Mouse (Mus musculus) erythroblast, embryonic 14.5 days (primary cell): Measurements from ENCODE around the gene Abtb2. TPM values are rescaled to one million over a fixed set of nuclear protein-coding genes. Genes with fewer than 3 reads are reported as not detected.
A peak's percentile ranks its signal among the peaks of the same experiment; 100 is the strongest.

Experiments used
- H3K27me3 ChIP-seq: 2 replicates; pipeline ENCODE4 v1.6.1; 2012; ENCODE audit warnings: inconsistent platforms; ENCODE audit not compliant: control insufficient read depth
- H3K36me3 ChIP-seq: 2 replicates; pipeline ENCODE4 v1.6.1; 2012; ENCODE audit warnings: mild to moderate bottlenecking, inconsistent platforms; ENCODE audit not compliant: control insufficient read depth
- H3K4me1 ChIP-seq: 2 replicates; pipeline ENCODE4 v1.6.1; 2012; ENCODE audit warnings: inconsistent platforms; ENCODE audit not compliant: control insufficient read depth
- H3K4me3 ChIP-seq: replicated peaks from 2 replicates; pipeline ENCODE3; 2012; ENCODE audit warnings: moderate library complexity, mild to moderate bottlenecking, inconsistent platforms
- H3K9me3 ChIP-seq: 2 replicates; pipeline ENCODE4 v1.6.1; 2012; ENCODE audit warnings: low read length, inconsistent platforms, mixed read lengths; ENCODE audit not compliant: control insufficient read depth
- GATA1 ChIP-seq: IDR thresholded peaks from 2 replicates; pipeline ENCODE4 v1.6.1; 2012; ENCODE audit warnings: low read length, inconsistent platforms, mixed read lengths
- TAL1 ChIP-seq: IDR thresholded peaks from 3 replicates; pipeline ENCODE4 v1.6.1; 2012; ENCODE audit warnings: low read length, inconsistent platforms, mixed read lengths
- polyA plus RNA-seq: library from polyadenylated mRNA; stranded (reverse); fragments of >175 nt; gene quantifications from 2 replicates; pipeline ENCODE4 v1.2.3, GENCODE M21; 2012

Abtb2 gene
- polyA plus RNA-seq, 1 experiment, result 0.12 TPM

GRCm38 (mm10) chr2:103578663-103579213, 12.6 kb downstream of the Abtb2 start:
- H3K36me3 ChIP-seq, result no peaks in the 10 kb centered on the region
- no peaks in the 10 kb centered on the region for H3K9me3 ChIP-seq

GRCm38 (mm10) chr2:103580756-103581155, 14.6 kb downstream of the Abtb2 start:
- Histone ChIP-seq H3K27me3 (peaks cover 16% of the 10 kb centered on the region), H3K4me1 (peaks cover 46% of the 10 kb centered on the region), H3K4me3 (no peak overlapping the region), H3K9me3 (no peaks in the 10 kb centered on the region), H3K36me3 (no peaks in the 10 kb centered on the region)
- no peak for TF ChIP-seq TAL1
- no peak for TF ChIP-seq GATA1

More at GRCm38 (mm10) chr2:103578663-103579213, 12.6 kb downstream of the Abtb2 start:
- H3K4me1 ChIP-seq, result peaks cover 26% of the 10 kb centered on the region
- TF ChIP-seq TAL1 (no peak), GATA1 (no peak)
- no peak overlapping the region for H3K4me3 ChIP-seq
- H3K27me3 ChIP-seq, result peaks cover 26% of the 10 kb centered on the region

DNA sequence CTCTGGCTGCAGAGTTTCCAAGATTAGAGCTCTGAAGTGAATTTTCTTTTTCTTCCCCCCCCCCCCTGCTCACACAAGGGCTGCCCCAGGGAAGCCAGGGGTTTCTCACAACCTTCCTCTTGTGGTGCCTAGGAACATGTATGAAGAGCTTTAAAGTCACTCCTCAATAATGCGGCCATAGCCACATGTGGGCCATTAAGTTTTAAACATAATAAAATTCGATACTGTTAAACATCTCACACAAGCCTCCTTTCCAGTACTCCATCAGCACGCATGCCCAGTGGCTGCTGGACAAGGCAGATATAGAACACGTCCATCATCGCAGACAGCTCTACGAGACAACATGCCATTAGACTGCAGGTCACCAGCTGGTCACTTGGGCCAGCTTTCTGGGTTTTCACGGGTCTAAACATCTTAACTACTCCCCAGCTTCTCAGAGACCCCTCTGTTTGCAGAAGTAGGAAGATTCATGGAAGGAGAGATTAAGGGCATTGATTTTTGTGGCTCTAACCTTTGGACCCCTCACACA, 15.3 kb downstream of the Abtb2 start:
- peaks cover 48% of the 10 kb centered on the region for H3K4me1 ChIP-seq
- no peaks in the 10 kb centered on the region for H3K36me3 ChIP-seq
- TF ChIP-seq TAL1 (no peak), GATA1 (no peak)
- H3K9me3 ChIP-seq, result no peaks in the 10 kb centered on the region
- no peak overlapping the region for H3K4me3 ChIP-seq
- H3K27me3 ChIP-seq, result peaks cover 14% of the 10 kb centered on the region

DNA sequence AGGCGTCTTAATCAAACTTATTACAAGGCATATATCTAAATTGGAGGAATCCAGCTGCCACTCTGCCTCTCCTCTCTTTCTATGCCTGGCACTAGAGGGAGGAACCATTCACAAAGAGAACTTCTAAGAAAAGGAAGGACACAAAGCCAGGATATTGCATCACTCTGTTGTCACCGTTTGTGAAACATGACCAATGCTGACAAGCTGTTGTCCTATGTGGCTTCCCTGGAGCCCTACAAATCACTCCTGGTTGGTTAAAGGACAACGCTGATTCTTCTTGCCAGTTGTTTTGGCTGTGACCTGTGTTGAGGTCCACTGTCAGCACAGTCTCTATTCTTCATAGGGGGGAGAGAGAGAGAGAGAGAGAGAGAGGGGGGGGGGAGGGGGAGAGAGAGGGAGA, 17.2 kb downstream of the Abtb2 start:
- H3K27me3 ChIP-seq, result peaks cover 6% of the 10 kb centered on the region
- no peaks in the 10 kb centered on the region for H3K36me3 ChIP-seq
- no peaks in the 10 kb centered on the region for H3K9me3 ChIP-seq
- no peak overlapping the region for H3K4me3 ChIP-seq
- TF ChIP-seq TAL1, result no peak
- no peak for TF ChIP-seq GATA1
- peaks cover 57% of the 10 kb centered on the region for H3K4me1 ChIP-seq

DNA sequence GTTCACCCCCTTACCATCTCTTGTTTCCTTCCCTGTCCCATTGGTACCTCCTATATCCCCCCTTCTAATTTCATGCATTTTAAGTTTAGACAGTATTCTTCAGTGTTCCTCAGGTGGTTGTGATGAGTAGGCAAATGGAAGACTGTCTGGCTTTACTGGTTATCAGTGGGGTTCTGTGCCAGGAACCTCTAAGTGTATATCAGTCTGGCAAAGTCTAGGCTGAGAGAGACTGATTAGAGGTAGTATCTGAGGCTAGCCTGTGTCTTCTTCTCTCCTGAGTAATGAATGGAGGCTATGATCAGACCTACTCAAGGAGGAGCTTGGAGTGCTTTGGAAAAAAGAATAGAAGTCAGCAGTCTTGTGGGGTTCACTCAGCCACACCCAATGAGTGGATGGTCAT, 18.0 kb downstream of the Abtb2 start:
- TF ChIP-seq GATA1, result peak; percentile 73
- TF ChIP-seq TAL1, result peak; percentile 76
- Histone ChIP-seq H3K4me3 (no peak overlapping the region), H3K36me3 (no peaks in the 10 kb centered on the region), H3K27me3 (peaks cover 9% of the 10 kb centered on the region), H3K4me1 (peaks cover 57% of the 10 kb centered on the region), H3K9me3 (no peaks in the 10 kb centered on the region)

- Histone ChIP-seq H3K36me3 (no peaks in the 10 kb centered on the region), H3K4me1 (peaks cover 59% of the 10 kb centered on the region), H3K27me3 (peaks cover 14% of the 10 kb centered on the region), H3K4me3 (no peak overlapping the region), H3K9me3 (no peaks in the 10 kb centered on the region)
- TF ChIP-seq TAL1 (no peak), GATA1 (no peak)
Measured at GRCm38 (mm10) chr2:103586423-103586822, 20.3 kb downstream of the Abtb2 start.

- Histone ChIP-seq H3K9me3 (no peaks in the 10 kb centered on the region), H3K27me3 (peaks cover 14% of the 10 kb centered on the region), H3K36me3 (no peaks in the 10 kb centered on the region), H3K4me1 (peaks cover 39% of the 10 kb centered on the region), H3K4me3 (no peak overlapping the region)
- TF ChIP-seq TAL1 (no peak), GATA1 (no peak)
Measured at GRCm38 (mm10) chr2:103588776-103589175, 22.7 kb downstream of the Abtb2 start.

DNA sequence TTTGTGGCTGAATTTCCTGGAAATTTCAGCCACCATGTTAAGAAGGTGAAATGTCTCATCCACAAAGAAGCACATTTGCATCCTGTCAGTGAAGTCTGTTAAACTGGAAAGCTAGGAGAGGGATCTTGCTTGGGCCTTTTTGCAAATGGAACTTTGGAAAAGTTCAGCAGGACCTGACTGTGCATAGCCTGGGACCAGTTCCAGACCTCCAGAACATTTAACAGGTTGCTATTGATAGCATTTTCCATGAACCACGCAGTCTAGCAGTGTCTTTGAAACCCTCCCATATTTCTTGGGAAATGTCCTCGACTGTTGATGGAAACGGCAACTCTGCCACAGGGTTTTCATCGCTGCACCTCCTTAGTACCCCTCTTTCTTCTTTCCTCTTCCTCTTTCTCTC, 23.3 kb downstream of the Abtb2 start:
- no peak overlapping the region for H3K4me3 ChIP-seq
- no peaks in the 10 kb centered on the region for H3K36me3 ChIP-seq
- TF ChIP-seq TAL1, result no peak
- TF ChIP-seq GATA1, result no peak
- peaks cover 33% of the 10 kb centered on the region for H3K4me1 ChIP-seq
- peaks cover 14% of the 10 kb centered on the region for H3K27me3 ChIP-seq
- no peaks in the 10 kb centered on the region for H3K9me3 ChIP-seq

GRCm38 (mm10) chr2:103590645-103591044, 24.5 kb downstream of the Abtb2 start:
- H3K36me3 ChIP-seq, result no peaks in the 10 kb centered on the region
- H3K27me3 ChIP-seq, result peaks cover 14% of the 10 kb centered on the region
- peaks cover 20% of the 10 kb centered on the region for H3K4me1 ChIP-seq

More at GRCm38 (mm10) chr2:103590645-103591044, 24.5 kb downstream of the Abtb2 start:
- no peaks in the 10 kb centered on the region for H3K9me3 ChIP-seq
- TF ChIP-seq GATA1 (no peak), TAL1 (no peak)
- no peak overlapping the region for H3K4me3 ChIP-seq
